Mouse (Mus musculus): ENCODE results near the gene Atp5g2.

GRCm38 (mm10) chr15:102692321-102692804, 20.2 kb upstream of the Atp5g2 start:
- TF ChIP-seq POLR2A (IDR thresholded peaks at IDR 0.05; ENCODE audit: low read depth, low read length) (no peak), CTCF (IDR thresholded peaks at IDR 0.05; ENCODE audit: extremely low read depth, insufficient read depth, insufficient read length, insufficient replicate concordance) (no peak)
